Mouse (Mus musculus) lung, postnatal 14 days (tissue): Measurements from ENCODE around the gene Ntrk3.

ENCODE experiments used
- DNase-seq: peaks from one replicate; pipeline ENCODE4 v3.0.0; 2021

The Ntrk3 gene

GRCm38 (mm10) chr7:78172267-78172955, 565.4 kb downstream of the Ntrk3 start:
- no peak for DNase-seq

GRCm38 (mm10) chr7:78165466-78165865, 572.3 kb downstream of the Ntrk3 start:
- DNase-seq, result no peak

- DNase-seq, result no peak
These were observed 579.9 kb downstream of the Ntrk3 start for GRCm38 (mm10) chr7:78157946-78158345.

GRCm38 (mm10) chr7:78145251-78145650, 592.6 kb downstream of the Ntrk3 start:
- DNase-seq, result no peak

- no peak for DNase-seq
These were observed 593.0 kb downstream of the Ntrk3 start for GRCm38 (mm10) chr7:78144849-78145248.

GRCm38 (mm10) chr7:78129966-78130365, 607.8 kb downstream of the Ntrk3 start:
- DNase-seq, result no peak
